Mouse (Mus musculus) E14TG2a.4 (cell line): Measurements from ENCODE around the gene D430042O09Rik.

Source experiments
- H3K27me3 ChIP-seq: 2 replicates; pipeline ENCODE4 v1.6.1; 2014; ENCODE audit warnings: low read length, control low read depth; ENCODE audit not compliant: insufficient read depth
- H3K36me3 ChIP-seq: 2 replicates; pipeline ENCODE4 v1.6.1; 2014; ENCODE audit warnings: low read length, control low read depth; ENCODE audit not compliant: insufficient read depth
- H3K4me1 ChIP-seq: replicated peaks from 2 replicates; pipeline ENCODE4 v1.6.1; 2014; ENCODE audit warnings: low read depth, low read length, control low read depth
- H3K4me3 ChIP-seq: replicated peaks from 2 replicates; pipeline ENCODE4 v1.5.1; 2014; ENCODE audit warnings: mild to moderate bottlenecking, low read length
- H3K9me3 ChIP-seq: 2 replicates; pipeline ENCODE4 v1.6.1; 2014; ENCODE audit warnings: low read length, control low read depth
- CTCF ChIP-seq: conservative IDR thresholded peaks from 2 replicates; pipeline ENCODE4 v1.5.1; 2014; ENCODE audit warnings: low read length
- NANOG ChIP-seq: IDR thresholded peaks from 2 replicates; pipeline ENCODE4 v1.6.1; 2014; ENCODE audit warnings: borderline replicate concordance, low read length, mixed read lengths
- POU5F1 ChIP-seq: IDR thresholded peaks from 2 replicates; pipeline ENCODE4 v1.6.1; 2014; ENCODE audit warnings: low read length, borderline replicate concordance

The D430042O09Rik gene

GRCm38 (mm10) chr7:125829121-125829666 lies 121.5 kb downstream of the D430042O09Rik start:
- Histone ChIP-seq H3K4me3 (no peak overlapping the region), H3K36me3 (no peaks in the 10 kb centered on the region), H3K27me3 (no peaks in the 10 kb centered on the region), H3K9me3 (peaks cover 4% of the 10 kb centered on the region), H3K4me1 (no peaks in the 10 kb centered on the region)
- no peak for TF ChIP-seq CTCF
- TF ChIP-seq NANOG = no peak
- no peak for TF ChIP-seq POU5F1

DNA sequence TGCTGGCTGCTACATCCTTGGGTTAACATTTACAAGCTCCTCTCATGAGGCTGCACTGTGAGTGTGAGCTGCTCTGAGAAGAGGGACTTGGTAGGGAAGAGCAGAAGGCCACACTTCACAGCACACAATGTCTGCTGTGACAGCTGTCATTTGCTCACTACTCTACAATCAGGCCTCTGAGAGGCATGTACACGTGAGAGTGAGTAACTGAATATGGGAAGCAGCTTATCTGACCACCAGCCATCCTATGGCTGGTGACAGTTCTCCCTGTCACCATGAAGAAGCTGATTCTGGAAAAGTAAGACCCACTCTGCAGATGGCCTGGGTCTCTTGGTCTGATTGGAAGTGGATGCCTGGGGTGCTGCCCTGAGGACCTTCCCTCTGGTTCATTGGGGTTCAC lies 125.1 kb downstream of the D430042O09Rik start:
- H3K9me3 ChIP-seq = peaks cover 4% of the 10 kb centered on the region
- H3K4me1 ChIP-seq = peaks cover 5% of the 10 kb centered on the region
- no peak overlapping the region for H3K4me3 ChIP-seq
- no peak for TF ChIP-seq CTCF
- no peak for TF ChIP-seq NANOG
- no peaks in the 10 kb centered on the region for H3K36me3 ChIP-seq
- H3K27me3 ChIP-seq = no peaks in the 10 kb centered on the region

DNA sequence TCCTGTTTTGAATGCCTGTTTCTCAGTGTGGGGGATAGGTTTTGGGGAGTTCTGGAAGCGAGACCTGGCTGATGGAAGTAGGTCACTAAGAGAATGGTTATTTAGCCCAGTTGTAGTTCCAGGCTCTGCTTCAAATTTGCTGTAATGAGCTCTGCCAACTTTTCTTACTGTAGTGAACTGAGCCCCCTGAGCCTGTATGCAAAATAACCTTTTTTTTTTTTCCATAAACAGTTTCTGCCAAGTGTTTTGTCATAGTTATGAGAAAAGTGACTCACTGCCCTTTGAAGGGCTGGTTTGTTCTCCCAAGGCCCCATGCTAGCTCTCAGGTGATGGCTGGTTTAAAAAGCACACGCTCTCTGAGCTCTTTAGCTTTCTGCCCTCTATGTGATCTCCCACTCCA lies 125.8 kb downstream of the D430042O09Rik start:
- H3K4me1 ChIP-seq = peaks cover 12% of the 10 kb centered on the region
- no peaks in the 10 kb centered on the region for H3K27me3 ChIP-seq
- TF ChIP-seq POU5F1 (no peak), CTCF (no peak), NANOG (no peak)
- H3K36me3 ChIP-seq = no peaks in the 10 kb centered on the region
- H3K9me3 ChIP-seq = peaks cover 4% of the 10 kb centered on the region
- no peak overlapping the region for H3K4me3 ChIP-seq

GRCm38 (mm10) chr7:125838078-125838742 lies 130.5 kb downstream of the D430042O09Rik start:
- TF ChIP-seq CTCF (no peak), POU5F1 (no peak), NANOG (no peak)
- Histone ChIP-seq H3K27me3 (no peaks in the 10 kb centered on the region), H3K36me3 (peaks cover 6% of the 10 kb centered on the region; the same call in 1 of the 2 replicates), H3K9me3 (no peaks in the 10 kb centered on the region), H3K4me3 (no peak overlapping the region), H3K4me1 (peaks cover 19% of the 10 kb centered on the region)

GRCm38 (mm10) chr7:125845611-125846010 lies 137.9 kb downstream of the D430042O09Rik start:
- no peak for TF ChIP-seq POU5F1
- no peak for TF ChIP-seq CTCF
- no peak for TF ChIP-seq NANOG

GRCm38 (mm10) chr7:125846866-125847527 lies 139.3 kb downstream of the D430042O09Rik start:
- no peaks in the 10 kb centered on the region for H3K27me3 ChIP-seq
- no peaks in the 10 kb centered on the region for H3K9me3 ChIP-seq
- no peak overlapping the region for H3K4me3 ChIP-seq
- H3K36me3 ChIP-seq = peaks cover 10% of the 10 kb centered on the region; the same call in 1 of the 2 replicates
- no peaks in the 10 kb centered on the region for H3K4me1 ChIP-seq
- no peak for TF ChIP-seq NANOG
- TF ChIP-seq POU5F1 = no peak
- no peak for TF ChIP-seq CTCF

More at GRCm38 (mm10) chr7:125845611-125846010, 137.9 kb downstream of the D430042O09Rik start:
- H3K4me1 ChIP-seq = no peaks in the 10 kb centered on the region
- H3K4me3 ChIP-seq = no peak overlapping the region
- H3K36me3 ChIP-seq = peaks cover 10% of the 10 kb centered on the region; the same call in 1 of the 2 replicates
- no peaks in the 10 kb centered on the region for H3K9me3 ChIP-seq
- H3K27me3 ChIP-seq = no peaks in the 10 kb centered on the region

DNA sequence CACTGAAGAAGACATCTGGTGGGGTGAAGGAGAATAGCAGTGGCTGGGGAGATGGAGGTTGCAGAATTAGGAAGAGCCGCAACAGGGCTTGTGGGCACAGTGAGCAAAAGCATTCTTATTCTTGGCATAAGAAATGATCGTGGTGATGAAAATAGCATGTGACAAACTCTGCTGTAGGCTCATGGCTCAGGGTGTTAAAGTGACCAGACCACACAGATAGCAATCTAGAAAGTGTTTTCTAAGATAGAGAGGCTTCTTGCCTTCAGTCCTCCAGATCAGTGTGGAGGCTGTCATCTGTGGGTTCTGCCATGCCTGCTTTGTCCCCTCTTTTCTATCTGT lies 139.8 kb downstream of the D430042O09Rik start:
- peaks cover 10% of the 10 kb centered on the region; the same call in 1 of the 2 replicates for H3K36me3 ChIP-seq
- H3K4me3 ChIP-seq = no peak overlapping the region
- H3K4me1 ChIP-seq = no peaks in the 10 kb centered on the region
- H3K27me3 ChIP-seq = no peaks in the 10 kb centered on the region
- TF ChIP-seq CTCF = no peak
- TF ChIP-seq POU5F1 = no peak
- TF ChIP-seq NANOG = no peak
- H3K9me3 ChIP-seq = no peaks in the 10 kb centered on the region

DNA sequence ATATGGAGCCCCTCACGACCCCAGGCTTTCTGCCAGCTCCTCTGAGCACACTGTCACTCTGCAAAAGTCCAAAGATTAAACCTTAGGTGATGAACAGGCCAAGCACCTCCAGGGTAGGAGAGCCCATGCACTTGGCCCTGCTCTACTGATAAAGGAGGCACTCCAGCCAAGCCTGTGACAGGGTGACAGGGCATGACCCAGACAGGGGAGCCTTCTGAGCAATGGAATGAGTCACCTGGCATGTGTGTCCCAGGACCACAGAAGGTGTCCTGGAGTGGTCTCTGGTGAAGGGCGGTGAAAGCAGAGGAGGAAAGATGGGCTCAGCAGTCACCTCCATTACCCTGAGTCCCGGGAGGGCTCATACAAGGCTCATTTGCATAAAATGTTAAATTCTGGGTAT lies 151.9 kb downstream of the D430042O09Rik start:
- Histone ChIP-seq H3K4me3 (no peak overlapping the region), H3K27me3 (no peaks in the 10 kb centered on the region), H3K36me3 (no peaks in the 10 kb centered on the region), H3K9me3 (no peaks in the 10 kb centered on the region), H3K4me1 (no peaks in the 10 kb centered on the region)
- TF ChIP-seq NANOG (no peak), CTCF (no peak), POU5F1 (no peak)

- Histone ChIP-seq H3K36me3 (no peaks in the 10 kb centered on the region), H3K27me3 (no peaks in the 10 kb centered on the region), H3K9me3 (no peaks in the 10 kb centered on the region), H3K4me3 (no peak overlapping the region), H3K4me1 (no peaks in the 10 kb centered on the region)
- TF ChIP-seq CTCF = no peak
- no peak for TF ChIP-seq NANOG
- no peak for TF ChIP-seq POU5F1
Measured at GRCm38 (mm10) chr7:125860421-125860820, 152.7 kb downstream of the D430042O09Rik start.
